Mouse (Mus musculus): ENCODE results near the gene U2af2. TPM values are rescaled to one million over a fixed set of nuclear protein-coding genes. Genes with fewer than 3 reads are reported as not detected.

U2af2 gene
- polyA plus RNA-seq, 1 experiment from 2014 or later: 203 TPM

DNA sequence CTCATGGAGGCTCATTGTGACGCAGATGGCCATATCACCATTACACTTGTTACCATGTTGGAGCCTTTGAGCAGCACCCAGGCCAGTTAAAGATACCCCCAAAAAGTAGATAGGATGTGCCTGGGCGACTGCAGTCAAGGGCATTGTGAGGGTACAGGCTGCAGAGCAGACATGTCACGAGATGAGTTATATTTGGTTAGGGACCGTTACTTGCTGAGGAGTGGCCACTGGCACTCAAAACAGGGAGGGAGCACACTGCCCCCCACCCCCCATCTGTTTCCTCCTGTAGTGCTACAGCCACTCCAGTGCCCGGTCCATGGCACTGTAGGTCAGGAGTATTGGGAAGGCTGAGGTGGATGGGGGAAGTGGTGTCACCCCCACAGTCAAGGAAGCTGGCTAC is 36.8 kb downstream of the U2af2 start:
- no peak overlapping the region for H3K4me3 ChIP-seq (ENCODE audit: low read depth, low read length)
- H3K27me3 ChIP-seq (ENCODE audit: control insufficient read depth, insufficient read depth, low read length): no peaks in the 10 kb centered on the region
- WGBS: 92% methylated on average over 5 of the region's 5 CpGs
- peaks cover 32% of the 10 kb centered on the region for H3K36me3 ChIP-seq (ENCODE audit: control insufficient read depth, insufficient read depth, low read length)
- ATAC-seq (ENCODE audit: insufficient number of reproducible peaks, low FRiP score, low TSS enrichment, low read depth) (no peak), DNase-seq (ENCODE audit: low spot score) (no peak)
- H3K9ac ChIP-seq (ENCODE audit: low read length): no peak overlapping the region
- H3K4me1 ChIP-seq (ENCODE audit: control insufficient read depth, insufficient read depth, low read length): no peaks in the 10 kb centered on the region
- H3K9me3 ChIP-seq (ENCODE audit: control insufficient read depth, low read length): no peaks in the 10 kb centered on the region; the same call in 1 of the 2 replicates
- no peak overlapping the region for H3K27ac ChIP-seq (replicated peaks; ENCODE audit: low read depth, low read length)
- H3K4me2 ChIP-seq (ENCODE audit: low read depth, severe bottlenecking): no peak overlapping the region

DNA sequence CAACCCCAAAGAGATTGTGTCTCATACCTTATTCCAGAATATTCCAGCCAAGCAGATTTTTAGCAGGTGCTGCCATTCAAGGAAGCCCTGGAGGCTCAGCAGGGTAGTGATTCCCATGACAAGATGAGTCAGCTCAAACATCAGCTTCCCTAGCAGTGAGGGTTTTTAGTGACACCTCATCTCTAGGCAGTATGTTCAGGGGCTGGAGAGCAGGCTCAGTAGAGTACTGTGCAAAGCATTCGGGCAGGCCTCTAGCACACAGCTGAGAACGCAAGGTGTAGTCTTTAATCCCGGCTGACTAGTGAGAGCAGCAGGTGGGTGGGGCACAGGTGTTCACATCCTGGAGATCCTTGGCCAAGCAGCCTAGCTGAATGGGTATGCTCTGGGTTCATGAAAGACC is 37.9 kb downstream of the U2af2 start:
- Histone ChIP-seq H3K27ac (replicated peaks; ENCODE audit: low read depth, low read length) (no peak overlapping the region), H3K27me3 (ENCODE audit: control insufficient read depth, insufficient read depth, low read length) (no peaks in the 10 kb centered on the region), H3K4me2 (ENCODE audit: low read depth, severe bottlenecking) (no peak overlapping the region), H3K36me3 (ENCODE audit: control insufficient read depth, insufficient read depth, low read length) (peaks cover 26% of the 10 kb centered on the region), H3K9ac (ENCODE audit: low read length) (no peak overlapping the region), H3K4me1 (ENCODE audit: control insufficient read depth, insufficient read depth, low read length) (no peaks in the 10 kb centered on the region), H3K4me3 (ENCODE audit: low read depth, low read length) (no peak overlapping the region), H3K9me3 (ENCODE audit: control insufficient read depth, low read length) (no peaks in the 10 kb centered on the region; the same call in 1 of the 2 replicates)
- 86% methylated on average over 3 of the region's 3 CpGs for WGBS
- no peak for DNase-seq (ENCODE audit: low spot score)
- ATAC-seq (ENCODE audit: insufficient number of reproducible peaks, low FRiP score, low TSS enrichment, low read depth): no peak

DNA sequence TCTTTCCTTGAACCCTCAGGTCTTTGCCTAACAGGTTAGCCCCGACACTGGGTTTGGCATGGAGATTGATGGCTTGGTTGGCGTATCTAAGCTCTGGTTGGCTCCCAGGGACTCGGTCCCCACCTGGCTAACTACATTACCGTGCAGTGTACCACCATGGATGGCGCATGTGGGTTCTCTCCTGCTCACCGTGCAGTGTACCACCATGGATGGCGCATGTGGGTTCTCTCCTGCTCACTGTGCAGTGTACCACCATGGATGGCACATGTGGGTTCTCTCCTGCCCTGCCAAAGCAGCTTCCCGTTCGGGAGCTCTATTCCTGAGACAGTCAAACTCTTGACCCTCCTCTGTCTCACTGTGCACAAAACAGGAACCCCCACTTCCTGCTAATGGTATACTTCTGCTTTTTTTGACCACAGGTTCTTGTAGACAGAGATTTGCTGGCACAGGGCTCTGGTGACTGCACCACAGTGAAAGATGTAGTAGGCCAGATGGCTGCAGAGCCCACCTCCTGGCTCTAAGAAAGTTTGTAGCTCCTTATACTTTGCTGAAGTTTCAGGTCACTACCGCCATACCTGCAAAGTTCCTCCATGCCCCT is 39.2 kb downstream of the U2af2 start:
- Histone ChIP-seq H3K27ac (replicated peaks; ENCODE audit: low read depth, low read length) (no peak overlapping the region), H3K4me2 (ENCODE audit: low read depth, severe bottlenecking) (no peak overlapping the region), H3K9ac (ENCODE audit: low read length) (no peak overlapping the region), H3K27me3 (ENCODE audit: control insufficient read depth, insufficient read depth, low read length) (no peaks in the 10 kb centered on the region), H3K36me3 (ENCODE audit: control insufficient read depth, insufficient read depth, low read length) (peaks cover 13% of the 10 kb centered on the region), H3K4me3 (ENCODE audit: low read depth, low read length) (no peak overlapping the region), H3K9me3 (ENCODE audit: control insufficient read depth, low read length) (no peaks in the 10 kb centered on the region), H3K4me1 (ENCODE audit: control insufficient read depth, insufficient read depth, low read length) (no peaks in the 10 kb centered on the region)
- no peak for DNase-seq (ENCODE audit: low spot score)
- ATAC-seq (ENCODE audit: insufficient number of reproducible peaks, low FRiP score, low TSS enrichment, low read depth): no peak
- WGBS: 89% methylated on average over 10 of the region's 10 CpGs

GRCm38 (mm10) chr7:5102564-5102963 is 40.6 kb downstream of the U2af2 start:
- Histone ChIP-seq H3K9me3 (ENCODE audit: control insufficient read depth, low read length) (no peaks in the 10 kb centered on the region), H3K27ac (replicated peaks; ENCODE audit: low read depth, low read length) (no peak overlapping the region), H3K27me3 (ENCODE audit: control insufficient read depth, insufficient read depth, low read length) (no peaks in the 10 kb centered on the region), H3K36me3 (ENCODE audit: control insufficient read depth, insufficient read depth, low read length) (peaks cover 10% of the 10 kb centered on the region; the same call in 1 of the 2 replicates), H3K4me2 (ENCODE audit: low read depth, severe bottlenecking) (no peak overlapping the region), H3K9ac (ENCODE audit: low read length) (no peak overlapping the region), H3K4me1 (ENCODE audit: control insufficient read depth, insufficient read depth, low read length) (no peaks in the 10 kb centered on the region), H3K4me3 (ENCODE audit: low read depth, low read length) (no peak overlapping the region)
- DNase-seq (ENCODE audit: low spot score) (no peak), ATAC-seq (ENCODE audit: insufficient number of reproducible peaks, low FRiP score, low TSS enrichment, low read depth) (no peak)
- WGBS: 84% methylated on average over 2 of the region's 2 CpGs

DNA sequence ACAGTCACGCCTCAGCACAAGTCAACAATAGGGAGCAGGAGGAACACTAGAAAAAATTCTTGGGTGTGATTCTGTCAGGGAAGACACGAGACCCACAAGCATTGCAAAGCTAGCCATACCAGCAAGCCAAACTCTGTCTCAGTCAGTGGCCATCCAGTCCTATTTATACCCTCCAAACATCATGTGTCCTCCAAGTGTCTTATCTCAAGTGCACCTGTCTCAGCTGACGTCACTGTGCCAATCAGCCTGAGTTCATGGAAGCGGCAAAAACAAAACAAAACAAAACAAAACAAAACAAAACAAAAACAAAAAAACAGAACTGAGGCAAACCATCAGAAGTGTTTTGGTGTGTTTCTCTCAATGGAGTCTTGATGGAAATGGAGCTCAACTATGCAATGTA is 46.3 kb downstream of the U2af2 start:
- Histone ChIP-seq H3K27me3 (ENCODE audit: control insufficient read depth, insufficient read depth, low read length) (no peaks in the 10 kb centered on the region), H3K36me3 (ENCODE audit: control insufficient read depth, insufficient read depth, low read length) (no peaks in the 10 kb centered on the region), H3K4me1 (ENCODE audit: control insufficient read depth, insufficient read depth, low read length) (no peaks in the 10 kb centered on the region), H3K9ac (ENCODE audit: low read length) (no peak overlapping the region), H3K4me2 (ENCODE audit: low read depth, severe bottlenecking) (no peak overlapping the region), H3K9me3 (ENCODE audit: control insufficient read depth, low read length) (no peaks in the 10 kb centered on the region), H3K4me3 (ENCODE audit: low read depth, low read length) (no peak overlapping the region), H3K27ac (replicated peaks; ENCODE audit: low read depth, low read length) (no peak overlapping the region)
- no peak for ATAC-seq (ENCODE audit: insufficient number of reproducible peaks, low FRiP score, low TSS enrichment, low read depth)
- no peak for DNase-seq (ENCODE audit: low spot score)
- 86% methylated on average over 4 of the region's 4 CpGs for WGBS

- Histone ChIP-seq H3K4me1 (ENCODE audit: control insufficient read depth, insufficient read depth, low read length) (no peaks in the 10 kb centered on the region), H3K27me3 (ENCODE audit: control insufficient read depth, insufficient read depth, low read length) (no peaks in the 10 kb centered on the region), H3K4me3 (ENCODE audit: low read depth, low read length) (no peak overlapping the region), H3K9me3 (ENCODE audit: control insufficient read depth, low read length) (no peaks in the 10 kb centered on the region), H3K9ac (ENCODE audit: low read length) (no peak overlapping the region), H3K27ac (replicated peaks; ENCODE audit: low read depth, low read length) (no peak overlapping the region), H3K36me3 (ENCODE audit: control insufficient read depth, insufficient read depth, low read length) (no peaks in the 10 kb centered on the region), H3K4me2 (ENCODE audit: low read depth, severe bottlenecking) (no peak overlapping the region)
- no peak for ATAC-seq (ENCODE audit: insufficient number of reproducible peaks, low FRiP score, low TSS enrichment, low read depth)
- 81% methylated on average over 8 of the region's 8 CpGs for WGBS
- DNase-seq (ENCODE audit: low spot score): no peak
Observed at GRCm38 (mm10) chr7:5109301-5109700, 47.4 kb downstream of the U2af2 start.

GRCm38 (mm10) chr7:5112701-5113100 is 50.8 kb downstream of the U2af2 start:
- Histone ChIP-seq H3K27ac (replicated peaks; ENCODE audit: low read depth, low read length) (no peak overlapping the region), H3K4me1 (ENCODE audit: control insufficient read depth, insufficient read depth, low read length) (no peaks in the 10 kb centered on the region), H3K4me3 (ENCODE audit: low read depth, low read length) (no peak overlapping the region), H3K9ac (ENCODE audit: low read length) (no peak overlapping the region), H3K9me3 (ENCODE audit: control insufficient read depth, low read length) (no peaks in the 10 kb centered on the region), H3K27me3 (ENCODE audit: control insufficient read depth, insufficient read depth, low read length) (no peaks in the 10 kb centered on the region), H3K4me2 (ENCODE audit: low read depth, severe bottlenecking) (no peak overlapping the region), H3K36me3 (ENCODE audit: control insufficient read depth, insufficient read depth, low read length) (no peaks in the 10 kb centered on the region)
- DNase-seq (ENCODE audit: low spot score): no peak
- 53% methylated on average over 3 of the region's 3 CpGs for WGBS
- no peak for ATAC-seq (ENCODE audit: insufficient number of reproducible peaks, low FRiP score, low TSS enrichment, low read depth)

- Histone ChIP-seq H3K9me3 (ENCODE audit: control insufficient read depth, low read length) (no peaks in the 10 kb centered on the region), H3K27ac (replicated peaks; ENCODE audit: low read depth, low read length) (no peak within 1 kb of the TSS), H3K27me3 (ENCODE audit: control insufficient read depth, insufficient read depth, low read length) (no peaks in the 10 kb centered on the region), H3K4me3 (ENCODE audit: low read depth, low read length) (no peak within 1 kb of the TSS), H3K4me1 (ENCODE audit: control insufficient read depth, insufficient read depth, low read length) (no peaks in the 10 kb centered on the region), H3K4me2 (ENCODE audit: low read depth, severe bottlenecking) (no peak within 1 kb of the TSS), H3K36me3 (ENCODE audit: control insufficient read depth, insufficient read depth, low read length) (no peaks in the 10 kb centered on the region), H3K9ac (ENCODE audit: low read length) (no peak within 1 kb of the TSS)
- ATAC-seq (ENCODE audit: insufficient number of reproducible peaks, low FRiP score, low TSS enrichment, low read depth) (no peak), DNase-seq (ENCODE audit: low spot score) (no peak)
- WGBS: 82% methylated on average over 3 of the region's 3 CpGs
Observed at GRCm38 (mm10) chr7:5116850-5117249, 54.9 kb downstream of the U2af2 start, which contains the start of gene Rfpl4. Gene Rfpl4 (minus strand): TSS chr7:5116950.

- H3K27ac ChIP-seq (replicated peaks; ENCODE audit: low read depth, low read length): no peak overlapping the region
- H3K9ac ChIP-seq (ENCODE audit: low read length): no peak overlapping the region
- H3K27me3 ChIP-seq (ENCODE audit: control insufficient read depth, insufficient read depth, low read length): no peaks in the 10 kb centered on the region
- no peaks in the 10 kb centered on the region for H3K9me3 ChIP-seq (ENCODE audit: control insufficient read depth, low read length)
- no peak overlapping the region for H3K4me3 ChIP-seq (ENCODE audit: low read depth, low read length)
- no peaks in the 10 kb centered on the region for H3K4me1 ChIP-seq (ENCODE audit: control insufficient read depth, insufficient read depth, low read length)
- H3K4me2 ChIP-seq (ENCODE audit: low read depth, severe bottlenecking): no peak overlapping the region
- DNase-seq (ENCODE audit: low spot score) (no peak), ATAC-seq (ENCODE audit: insufficient number of reproducible peaks, low FRiP score, low TSS enrichment, low read depth) (no peak)
- no peaks in the 10 kb centered on the region for H3K36me3 ChIP-seq (ENCODE audit: control insufficient read depth, insufficient read depth, low read length)
- WGBS: 87% methylated on average over 8 of the region's 8 CpGs
Observed at GRCm38 (mm10) chr7:5125078-5125477, 63.1 kb downstream of the U2af2 start.

Data from limb, embryonic 11.5 days (tissue).